Mouse (Mus musculus) CD8-positive naive resting alpha-beta T cell, adult 57 days (primary cell): ENCODE measurements around the gene Apol9a. TPM values are rescaled to one million over a fixed set of nuclear protein-coding genes. Genes with fewer than 3 reads are reported as not detected.

Source experiments
- total RNA-seq: library from RNA; stranded (reverse); gene quantifications from one replicate; pipeline ENCODE4 v1.2.4, GENCODE M21; 2023

Gene Apol9a
- 1.1 TPM for total RNA-seq

DNA sequence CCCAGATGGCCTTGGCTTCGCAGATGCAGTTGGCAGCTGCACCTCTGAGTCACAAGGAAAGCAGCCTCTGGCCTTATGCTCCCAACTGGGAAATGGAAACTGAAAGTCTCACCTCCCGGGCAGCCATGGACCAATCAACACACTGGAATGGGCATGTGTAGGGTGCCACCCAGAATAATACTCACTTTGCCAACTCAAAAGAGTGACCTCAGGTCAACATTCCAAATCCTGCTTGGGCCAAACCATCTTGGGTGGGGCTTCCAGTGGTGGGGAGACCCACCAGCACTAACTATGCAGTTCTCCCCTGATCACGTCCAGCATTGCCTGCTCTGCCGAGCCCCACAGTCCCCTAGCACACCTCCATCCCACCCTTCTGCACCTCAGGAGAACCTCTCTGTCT lies at the start of gene Apol9a:
Gene Apol9a (minus strand): TSS at position 101 of the 400 bp plus-strand sequence.

DNA sequence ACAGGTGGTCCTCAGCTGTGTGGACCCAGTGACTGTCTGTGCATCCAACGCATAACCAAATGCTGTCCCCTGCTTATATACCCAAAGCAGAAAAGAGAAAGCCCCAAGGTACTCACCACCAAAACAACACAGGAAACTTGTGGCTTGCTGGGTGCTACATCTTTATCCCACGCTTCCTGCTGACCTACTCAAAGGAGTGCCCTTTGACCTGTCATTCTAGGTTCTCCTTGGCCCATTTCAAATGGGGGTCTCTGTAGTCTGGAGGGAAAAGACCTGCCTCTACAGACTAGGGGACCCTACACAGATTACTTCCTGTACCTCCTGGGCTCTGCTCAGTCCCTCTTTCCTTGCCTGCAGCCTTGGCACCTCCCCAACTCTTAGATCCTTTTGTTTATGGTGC lies 36.5 kb upstream of the Apol9a start, which contains the start of gene Apol7b:
Gene Apol7b (minus strand): TSS at position 101 of the 400 bp plus-strand sequence.

DNA sequence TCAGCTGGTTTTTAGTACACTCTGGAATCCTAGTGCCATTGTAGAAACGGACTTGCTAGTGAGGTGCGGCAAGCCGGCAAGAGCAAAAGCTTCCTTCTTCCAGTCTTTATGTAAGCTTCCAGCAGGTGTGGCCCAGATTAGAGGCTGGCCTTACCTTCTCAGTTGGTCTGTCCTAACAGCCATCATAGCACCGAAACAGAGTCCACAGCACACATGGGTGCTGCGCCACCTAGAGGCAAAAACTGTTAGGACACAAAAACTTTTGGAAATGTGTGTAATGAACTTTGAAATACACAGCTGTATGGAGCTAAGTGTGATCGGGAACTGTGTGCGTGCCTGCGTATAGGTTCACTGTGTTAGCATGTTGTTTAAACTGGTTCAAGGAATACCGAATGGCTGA lies 11.9 kb downstream of the Apol9a start, which contains the start of gene Apol7a:
Gene Apol7a (minus strand): TSS at position 84 of the 400 bp plus-strand sequence.

Other genes with a start within 250 kb of the Apol9a start
- not detected for gene Rbfox2, start 104.1 kb downstream of the Apol9a start, total RNA-seq
- not detected for gene Apol7a, start 12.0 kb downstream of the Apol9a start, total RNA-seq
- 2.5 TPM for gene Apol7b, start 36.4 kb upstream of the Apol9a start, total RNA-seq
- not detected for gene Apol10a, start 65.9 kb upstream of the Apol9a start, total RNA-seq
- gene Apol11a, start 97.1 kb upstream of the Apol9a start, total RNA-seq: 2.7 TPM
- gene Apol7c, start 122.2 kb upstream of the Apol9a start, total RNA-seq: 1.5 TPM
- gene 1700025B11Rik, start 150.8 kb upstream of the Apol9a start, total RNA-seq: not detected
- gene Apol10b, start 185.0 kb upstream of the Apol9a start, total RNA-seq: 1.3 TPM
- not detected for gene Gm36245, start 188.1 kb upstream of the Apol9a start, total RNA-seq
- 8.4 TPM for gene Apol11b, start 232.2 kb upstream of the Apol9a start, total RNA-seq